Mouse (Mus musculus) spleen, embryonic (tissue): ENCODE results near the gene Adprh.

ENCODE experiments used
- CTCF ChIA-PET: fragments of 350-600 bp; sonication (Branson Sonifier 250); formaldehyde crosslinking; loops from one replicate; lab custom pipeline; 2022; lab: Charles Lee

Adprh gene

GRCm38 (mm10) chr16:38399076-38399475, 53.4 kb downstream of the Adprh start:
- CTCF ChIA-PET, result no interaction called here

GRCm38 (mm10) chr16:38398266-38398665, 54.2 kb downstream of the Adprh start:
- CTCF ChIA-PET, result no interaction called here

GRCm38 (mm10) chr16:38396155-38396554, 56.3 kb downstream of the Adprh start:
- CTCF ChIA-PET, result no interaction called here

- CTCF ChIA-PET, result no interaction called here
Measured at GRCm38 (mm10) chr16:38395060-38395730, 57.3 kb downstream of the Adprh start.

GRCm38 (mm10) chr16:38394191-38394618, 58.3 kb downstream of the Adprh start:
- CTCF ChIA-PET, result interaction anchor here (0.5 kb wide), 1 partner anchor 53 kb away, joined by 4 read pairs; no protein-coding TSS in a partner anchor
